Mouse (Mus musculus): ENCODE data around the gene Lcn2.

Gene Lcn2

GRCm38 (mm10) chr2:32412742-32413531 is 24.9 kb upstream of the Lcn2 start:
- DNase-seq (ENCODE audit: low read depth) = no peak

- DNase-seq (ENCODE audit: low read depth) = no peak
These were observed 23.4 kb upstream of the Lcn2 start for GRCm38 (mm10) chr2:32411407-32411806.

- no peak for DNase-seq (ENCODE audit: low read depth)
These were observed 20.7 kb upstream of the Lcn2 start for GRCm38 (mm10) chr2:32408429-32409424.

DNA sequence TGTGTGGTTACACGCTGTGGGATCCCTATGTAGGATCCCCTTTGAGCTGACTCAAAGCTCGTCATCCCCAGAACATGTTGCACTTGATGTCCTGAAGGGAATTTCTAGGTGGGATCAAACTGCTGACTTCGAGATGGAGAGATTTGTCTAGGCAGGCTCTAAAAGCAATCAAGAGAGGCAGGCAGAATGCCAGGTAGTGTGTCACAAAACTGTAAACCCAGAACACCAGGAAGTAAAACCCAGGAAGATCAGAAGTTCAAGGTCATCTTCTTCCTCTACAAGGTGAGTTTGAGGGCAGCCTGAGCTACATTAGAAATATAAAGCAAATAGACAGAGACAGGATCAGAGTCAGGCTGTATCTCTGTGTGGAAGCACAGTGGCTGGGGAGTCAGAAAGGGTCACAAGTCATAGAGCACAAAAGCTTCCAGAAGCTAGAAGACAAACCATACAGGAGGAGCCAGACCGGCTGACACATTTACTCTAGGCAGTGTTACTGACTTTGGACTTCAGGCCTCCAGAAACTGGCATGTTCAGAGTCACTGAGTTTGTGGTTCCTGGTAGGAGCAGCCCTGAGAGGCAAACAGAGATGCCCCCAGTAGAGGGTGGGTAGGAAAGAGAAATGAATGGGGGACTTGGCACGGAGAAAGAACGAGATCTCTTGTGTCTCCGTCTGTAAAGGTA is 19.2 kb upstream of the Lcn2 start:
- DNase-seq (ENCODE audit: low read depth) = no peak

- DNase-seq (ENCODE audit: low read depth) = peak; percentile 100
These were observed 16.6 kb upstream of the Lcn2 start for GRCm38 (mm10) chr2:32404663-32405062.

GRCm38 (mm10) chr2:32396695-32397094 is 8.6 kb upstream of the Lcn2 start:
- DNase-seq (ENCODE audit: low read depth) = no peak

GRCm38 (mm10) chr2:32395946-32396621 is 8.0 kb upstream of the Lcn2 start:
- DNase-seq (ENCODE audit: low read depth) = peak; percentile 82

DNA sequence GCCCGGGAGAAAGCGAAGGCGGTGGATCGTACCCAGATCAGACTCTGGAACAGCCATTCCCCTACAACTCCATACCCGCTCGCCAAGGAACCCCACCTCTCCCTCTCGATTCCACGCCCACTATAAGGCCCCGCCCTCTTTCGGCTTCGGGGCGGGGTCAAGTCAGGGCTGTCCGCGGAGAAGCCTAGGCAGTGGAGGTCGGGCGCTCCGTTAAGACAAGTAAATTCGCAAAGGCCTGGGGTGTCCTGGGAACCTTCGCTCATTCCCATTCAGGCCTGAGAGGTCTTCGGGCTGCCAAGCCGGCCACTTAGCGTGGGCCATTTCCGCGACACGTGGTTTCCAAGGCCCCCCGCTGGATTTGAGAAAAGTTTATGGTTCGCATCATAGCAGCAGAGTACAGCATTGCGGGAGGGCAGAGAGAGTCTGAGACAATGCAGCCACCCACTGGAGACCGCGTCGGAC is 7.5 kb upstream of the Lcn2 start, which contains the start of gene Ptges2:
Gene Ptges2, plus strand, starts transcription at position 413 of the 462 bp plus-strand sequence.
- peak; percentile 90 for DNase-seq (ENCODE audit: low read depth)

DNA sequence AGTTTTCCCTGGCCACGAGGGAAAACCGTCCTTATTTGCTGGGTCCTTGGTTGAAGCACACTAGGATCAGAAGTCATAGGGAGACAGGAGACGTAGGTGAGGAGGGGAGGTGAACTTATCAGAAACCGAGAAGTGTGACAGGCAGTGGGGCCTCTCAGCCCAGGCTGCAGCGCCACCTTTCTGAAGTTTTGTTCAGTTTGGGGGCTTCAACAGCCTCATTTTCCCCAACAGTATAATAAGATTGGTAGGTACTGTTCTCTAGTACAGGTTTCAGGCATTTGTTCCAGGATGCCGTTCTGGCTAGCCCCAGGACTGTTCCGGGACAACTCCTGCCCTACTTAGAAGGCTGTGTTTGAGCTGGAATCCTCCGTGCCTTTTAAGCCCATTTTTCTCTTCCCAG is 6.9 kb upstream of the Lcn2 start:
- peak; percentile 63 for DNase-seq (ENCODE audit: low read depth)

DNA sequence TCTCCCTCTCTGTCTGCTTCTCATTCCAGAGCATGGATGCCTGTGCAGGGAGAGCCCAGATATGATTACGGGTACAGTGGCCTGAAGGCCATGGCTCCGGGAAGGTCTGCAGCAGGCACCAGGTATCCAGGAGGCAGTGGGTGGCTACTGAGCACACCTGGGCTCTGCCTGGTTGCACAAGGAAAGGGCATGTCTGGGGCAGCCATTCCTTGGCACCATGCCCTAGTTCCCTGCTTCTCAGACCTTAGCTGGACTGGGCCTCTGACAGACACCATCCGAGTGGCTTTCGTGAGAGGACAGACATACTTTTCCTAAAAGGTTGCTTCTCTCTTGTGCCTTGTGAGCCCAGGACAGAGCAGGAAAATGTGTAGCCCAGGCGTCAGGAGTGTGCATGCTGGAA is 4.0 kb upstream of the Lcn2 start:
- no peak for DNase-seq (ENCODE audit: low read depth)

GRCm38 (mm10) chr2:32390871-32391270 is 2.8 kb upstream of the Lcn2 start:
- DNase-seq (ENCODE audit: low read depth) = no peak

DNA sequence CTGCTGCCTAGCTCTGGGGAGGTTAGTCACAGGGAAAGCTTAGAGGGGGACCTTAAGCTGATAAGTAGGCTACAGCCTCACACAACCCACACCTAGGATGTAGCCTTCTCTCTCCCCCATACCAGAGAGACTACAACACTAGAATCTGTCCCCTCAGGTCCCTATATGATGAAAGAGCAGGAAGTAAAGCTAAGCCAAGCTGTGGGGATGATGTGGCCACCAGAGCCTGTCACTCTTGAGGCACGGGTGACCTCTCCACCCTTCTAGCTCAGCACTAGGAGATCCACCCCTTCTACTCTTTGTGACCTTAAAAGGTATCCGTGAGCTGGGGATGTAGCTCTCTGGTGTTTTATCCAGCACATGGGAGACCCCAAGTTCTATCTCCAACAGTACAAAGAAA is 1.1 kb upstream of the Lcn2 start:
- no peak for DNase-seq (ENCODE audit: low read depth)

- DNase-seq (ENCODE audit: low read depth) = no peak
These were observed 5.4 kb downstream of the Lcn2 start for GRCm38 (mm10) chr2:32382689-32383088.

DNA sequence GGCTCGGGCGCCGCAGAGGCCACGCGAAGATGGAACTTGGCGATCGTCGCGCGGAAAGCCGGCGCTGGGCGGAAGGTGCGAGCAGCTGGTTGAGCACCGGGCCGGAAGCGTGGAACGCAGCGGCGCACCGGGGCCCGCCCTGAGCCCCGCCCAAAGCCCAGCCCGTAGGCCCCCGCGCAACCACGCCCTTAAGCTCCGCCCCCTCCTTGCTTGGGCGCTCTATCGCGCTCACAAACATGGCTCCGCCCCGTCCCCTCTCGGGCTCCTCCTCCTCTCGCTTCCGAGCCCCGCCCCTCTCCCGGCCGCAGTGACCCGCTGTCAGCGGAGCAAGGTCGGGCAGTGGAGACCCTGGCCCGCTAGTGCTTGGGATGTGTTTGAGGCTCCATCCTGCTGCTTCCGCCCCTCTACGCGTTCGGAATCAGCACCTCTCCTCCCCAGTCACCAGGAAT is 6.3 kb downstream of the Lcn2 start, which contains the start of gene 1110008P14Rik:
Gene 1110008P14Rik, minus strand, starts transcription at position 164 of the 449 bp plus-strand sequence.
- DNase-seq (ENCODE audit: low read depth) = peak; percentile 96

DNA sequence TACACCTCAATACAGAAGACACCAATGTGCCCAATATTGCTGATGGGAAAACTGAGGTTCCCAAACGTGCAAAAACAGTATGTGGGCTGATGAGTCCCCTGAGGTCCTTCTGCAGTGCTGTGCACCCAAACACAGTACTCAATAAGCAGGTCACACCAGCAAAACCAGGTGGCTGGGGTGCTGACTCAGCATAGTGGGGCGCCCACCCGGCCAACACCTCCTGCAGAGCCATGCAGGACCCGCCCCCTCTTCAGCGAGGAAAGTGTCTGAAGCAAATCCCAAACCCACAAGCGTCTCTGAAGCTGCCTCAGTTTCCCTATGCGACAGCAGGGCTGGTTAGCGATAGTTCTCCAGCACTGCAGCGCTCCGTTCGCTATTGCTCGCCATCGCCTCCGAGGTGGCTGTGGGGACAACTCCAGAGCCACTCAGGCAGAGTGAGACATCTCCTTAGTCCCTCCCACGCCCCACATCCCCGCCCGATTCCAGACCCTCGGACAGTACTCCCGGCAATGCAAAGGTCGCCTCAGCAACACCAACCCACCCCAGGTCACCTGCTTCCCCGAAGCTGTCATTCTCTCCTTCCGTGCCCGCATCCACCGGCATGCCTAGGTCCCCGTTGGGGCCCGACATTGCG is 6.8 kb downstream of the Lcn2 start:
- no peak for DNase-seq (ENCODE audit: low read depth)

- no peak for DNase-seq (ENCODE audit: low read depth)
These were observed 8.0 kb downstream of the Lcn2 start for GRCm38 (mm10) chr2:32380001-32380500.

GRCm38 (mm10) chr2:32376963-32377362 is 11.1 kb downstream of the Lcn2 start:
- DNase-seq (ENCODE audit: low read depth) = no peak

DNA sequence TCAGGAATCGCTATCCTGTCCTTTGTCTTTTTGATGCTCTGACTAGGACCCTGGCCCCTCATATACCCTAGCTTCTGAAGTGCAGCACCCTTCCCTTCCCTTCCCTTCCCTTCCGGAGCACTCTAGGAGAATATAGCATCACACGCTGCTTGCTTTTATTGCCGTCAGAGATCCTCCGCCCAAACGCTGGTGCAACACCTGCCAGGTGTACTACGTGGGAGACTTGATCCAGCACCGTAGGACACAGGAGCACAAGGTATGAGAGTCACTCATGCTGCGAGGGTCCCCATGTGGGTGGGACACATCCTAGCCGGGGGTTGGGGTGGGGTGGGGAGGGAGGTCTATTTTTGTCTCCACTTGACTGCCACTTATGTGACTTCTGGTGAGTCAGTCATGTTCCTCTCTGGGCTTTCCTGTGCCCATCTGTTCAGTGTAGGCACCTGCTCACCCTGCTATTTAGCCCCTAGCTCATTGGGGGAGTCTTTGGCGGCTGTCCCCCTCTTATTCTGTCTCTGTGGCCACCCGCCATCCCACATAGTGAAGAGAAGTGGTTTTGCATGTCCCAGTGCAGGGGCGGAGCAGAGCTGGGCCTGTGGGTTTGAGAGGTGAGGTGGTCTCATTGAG is 12.6 kb downstream of the Lcn2 start:
- DNase-seq (ENCODE audit: low read depth) = no peak

- DNase-seq (ENCODE audit: low read depth) = no peak
These were observed 13.9 kb downstream of the Lcn2 start for GRCm38 (mm10) chr2:32374191-32374590.

- DNase-seq (ENCODE audit: low read depth) = no peak
These were observed 20.7 kb downstream of the Lcn2 start for GRCm38 (mm10) chr2:32367315-32367714.

Measured in c-Kit-positive CD71-negative TER-119-negative erythroid progenitor cells, embryonic 14.5 days (primary cell).